Mouse (Mus musculus) cortical plate, adult 2 months (tissue): ENCODE results near the gene Top3a.

Experiments used
- CTCF ChIP-seq: fragments of 200-500 bp; IDR thresholded peaks from 2 replicates; pipeline ENCODE4 v1.5.1; 2011; ENCODE audit warnings: mild to moderate bottlenecking, control low read depth, low read length; ENCODE audit not compliant: insufficient read depth; ENCODE audit errors: extremely low read depth
- POLR2A ChIP-seq: fragments of 200-500 bp; IDR thresholded peaks from 2 replicates; pipeline ENCODE4 v1.6.1; 2011; ENCODE audit warnings: mild to moderate bottlenecking, low read length, control low read depth; ENCODE audit not compliant: insufficient read depth; ENCODE audit errors: extremely low read depth

DNA sequence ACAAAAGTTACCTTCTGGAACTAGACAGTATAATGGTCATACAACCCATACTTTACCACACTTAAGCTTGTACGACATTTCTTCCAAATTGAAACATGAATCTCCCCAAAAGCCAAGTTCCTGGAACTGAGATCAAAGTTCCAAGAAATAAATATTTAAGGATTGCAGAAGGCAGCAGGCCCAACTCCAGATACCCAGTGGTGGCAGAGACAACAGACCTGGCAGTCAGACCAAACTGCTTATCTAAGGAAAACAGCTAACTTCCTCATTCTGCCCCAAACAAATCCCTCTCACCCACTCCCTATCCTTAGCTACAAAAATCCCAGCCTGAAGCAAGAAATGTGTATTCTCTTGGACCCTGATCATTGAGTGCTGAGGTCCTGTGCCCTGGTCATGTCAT lies 2.3 kb downstream of the Top3a start:
- TF ChIP-seq POLR2A (no peak), CTCF (no peak)
